Mouse (Mus musculus): ENCODE results near the gene Gtf2ird2.

The Gtf2ird2 gene

DNA sequence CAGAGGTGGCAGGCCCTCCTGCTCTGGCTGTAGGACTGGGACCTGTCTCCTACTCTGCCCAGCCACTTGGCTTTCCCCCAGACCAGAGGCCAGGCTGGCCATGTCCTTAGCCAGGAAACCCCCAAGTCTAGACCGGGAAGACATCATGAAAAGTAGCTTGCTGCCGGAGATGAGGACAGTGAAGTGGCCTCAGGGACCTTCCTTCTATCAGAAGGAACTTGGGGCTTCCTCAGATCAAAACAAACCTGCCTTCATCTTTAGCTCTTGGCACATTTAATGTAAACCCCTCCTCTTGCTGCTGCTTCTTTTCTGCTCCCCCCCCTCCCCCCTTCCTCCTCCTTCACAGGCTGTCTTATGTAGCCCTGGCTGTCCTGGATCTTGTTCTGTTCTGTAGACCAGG is 50.4 kb downstream of the Gtf2ird2 start:
- DNase-seq (ENCODE audit: low spot score in 2 of 2), result no peak

DNA sequence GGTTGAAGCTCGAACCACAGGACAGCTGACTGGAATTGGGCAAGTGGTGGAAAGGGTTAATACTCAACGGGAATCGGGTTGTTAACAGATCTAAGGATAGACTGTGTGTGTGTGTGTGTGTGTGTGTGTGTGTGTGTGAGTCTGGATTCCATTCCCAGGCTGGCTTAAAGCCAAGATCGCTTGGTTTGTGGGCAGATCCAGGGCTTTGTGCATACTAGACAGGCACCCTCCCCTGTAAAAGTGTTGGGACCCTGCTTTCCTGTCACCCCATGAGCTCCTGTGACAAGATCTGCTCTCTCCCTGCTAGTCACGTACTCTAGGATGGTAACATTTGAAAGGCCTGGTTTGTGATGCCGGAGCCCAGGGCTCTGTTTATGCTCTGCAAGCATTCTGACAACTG is 51.3 kb downstream of the Gtf2ird2 start:
- DNase-seq (ENCODE audit: low spot score in 2 of 2), result no peak

DNA sequence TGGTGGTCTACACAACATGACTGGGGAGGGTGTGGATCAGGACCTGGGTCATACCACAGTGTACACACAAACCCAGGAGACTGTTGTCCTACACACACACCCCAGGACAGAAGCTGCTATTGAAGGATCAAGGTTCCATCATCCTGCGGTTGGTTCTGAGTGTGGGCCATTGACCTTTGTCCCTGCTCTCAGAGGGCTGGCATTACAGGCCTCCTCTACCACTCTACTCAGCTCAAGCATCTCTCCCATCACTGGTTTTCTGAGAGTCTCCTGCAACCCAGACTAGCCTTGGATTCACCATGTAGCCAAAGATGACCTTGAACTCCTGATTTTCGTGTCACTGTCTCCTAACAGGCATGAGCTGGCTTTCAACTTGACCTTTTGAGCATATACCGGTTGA is 52.4 kb downstream of the Gtf2ird2 start:
- DNase-seq (ENCODE audit: low spot score in 2 of 2), result no peak

DNA sequence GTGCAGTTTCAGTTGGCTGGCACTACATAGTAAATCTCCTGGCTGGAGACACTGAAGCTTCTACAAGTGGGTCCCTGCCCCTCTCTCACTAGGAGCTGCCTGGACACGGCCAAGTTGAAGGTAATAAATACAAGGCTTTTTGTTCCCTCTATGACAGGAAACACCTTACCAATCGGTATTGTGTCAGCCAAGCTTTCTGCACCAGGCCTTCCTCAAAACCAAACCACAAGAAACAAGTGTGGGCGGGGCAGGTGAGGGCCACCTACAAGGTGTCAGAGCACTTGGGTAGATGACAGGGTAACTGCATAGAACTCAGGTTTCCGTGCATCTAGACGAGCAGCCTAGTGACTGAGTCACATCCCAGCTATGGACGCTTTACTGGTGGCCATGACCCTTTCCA is 53.0 kb downstream of the Gtf2ird2 start:
- peak; percentile 64 to 66 for DNase-seq (ENCODE audit: low spot score in 2 of 2)

DNA sequence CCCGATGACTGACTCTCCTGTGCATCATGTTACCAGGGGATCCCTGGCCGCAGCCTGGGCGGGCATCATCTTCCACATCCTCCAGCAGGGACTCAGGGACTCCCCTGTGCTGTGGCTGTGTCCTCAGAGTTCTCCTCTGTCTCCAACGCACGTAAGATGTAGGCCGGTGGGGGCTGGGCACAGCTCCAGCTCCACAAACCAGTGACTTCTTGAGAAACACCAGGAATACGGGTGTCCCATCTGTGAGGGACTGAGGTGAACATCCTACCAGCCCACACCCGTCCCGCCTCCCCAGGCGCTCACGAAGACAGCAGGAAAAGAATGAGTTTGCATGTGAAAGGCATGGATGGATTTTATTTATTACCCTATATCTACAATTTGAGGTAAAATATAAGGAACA is 53.7 kb downstream of the Gtf2ird2 start:
- DNase-seq (ENCODE audit: low spot score in 2 of 2), result no peak

DNA sequence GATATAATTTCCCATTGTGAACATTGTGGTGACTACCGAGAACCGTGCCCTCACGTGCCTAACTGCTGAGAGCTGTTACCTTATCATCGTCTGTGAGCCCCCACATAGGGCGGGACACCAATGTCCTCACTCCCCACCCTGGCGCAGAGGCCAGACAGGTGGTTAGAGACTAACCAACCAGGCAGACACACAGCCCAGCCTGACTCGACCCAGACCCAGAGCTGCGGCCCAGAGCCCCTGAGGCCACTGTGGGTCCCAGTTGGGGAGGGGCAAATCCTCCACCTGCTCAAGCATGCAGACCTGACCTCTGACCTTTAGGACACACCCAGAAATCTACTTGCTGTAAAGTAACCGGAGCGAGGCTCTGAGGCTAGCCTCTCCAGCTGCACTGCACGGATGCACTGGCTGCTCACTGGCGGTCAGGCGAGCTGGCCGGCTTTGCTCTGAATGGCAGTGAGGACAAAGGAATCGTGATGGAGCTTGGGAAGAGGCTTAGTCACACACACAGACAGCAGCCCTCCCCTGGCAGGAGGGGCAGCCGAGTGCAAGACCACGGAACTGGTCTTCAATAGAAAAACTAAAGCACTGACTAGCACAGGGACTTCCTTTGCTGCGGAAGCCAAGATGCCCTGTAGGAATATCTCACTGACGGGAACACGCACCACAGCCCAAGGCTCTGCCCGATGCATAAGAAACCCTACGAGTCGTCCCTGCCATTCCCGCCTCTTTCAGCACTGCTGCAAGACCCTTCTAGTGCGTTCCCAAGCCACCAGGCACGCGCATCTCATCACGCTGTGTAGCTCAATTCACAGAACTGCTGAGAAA is 54.3 kb downstream of the Gtf2ird2 start:
- DNase-seq (ENCODE audit: low spot score in 2 of 2), result no peak

DNA sequence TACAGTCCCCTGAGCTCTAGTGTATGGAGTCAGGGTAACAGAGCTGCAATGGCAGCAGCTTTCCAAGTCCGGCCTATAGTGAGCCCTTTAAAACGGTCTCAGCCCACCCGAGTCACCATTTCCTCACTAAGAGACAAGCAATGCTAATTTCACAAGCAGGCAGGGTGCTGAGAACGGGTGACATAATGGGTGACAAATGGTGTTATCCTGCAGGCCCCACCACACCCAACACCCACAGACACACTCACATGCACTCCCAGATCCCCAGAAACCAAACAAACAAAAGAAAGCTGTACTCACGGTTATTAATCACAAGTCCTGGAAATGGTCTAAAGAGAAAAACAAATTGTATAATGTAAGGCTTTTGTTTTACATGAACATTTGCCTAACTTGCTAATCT is 58.0 kb downstream of the Gtf2ird2 start:
- DNase-seq (ENCODE audit: low spot score in 2 of 2), result no peak

DNA sequence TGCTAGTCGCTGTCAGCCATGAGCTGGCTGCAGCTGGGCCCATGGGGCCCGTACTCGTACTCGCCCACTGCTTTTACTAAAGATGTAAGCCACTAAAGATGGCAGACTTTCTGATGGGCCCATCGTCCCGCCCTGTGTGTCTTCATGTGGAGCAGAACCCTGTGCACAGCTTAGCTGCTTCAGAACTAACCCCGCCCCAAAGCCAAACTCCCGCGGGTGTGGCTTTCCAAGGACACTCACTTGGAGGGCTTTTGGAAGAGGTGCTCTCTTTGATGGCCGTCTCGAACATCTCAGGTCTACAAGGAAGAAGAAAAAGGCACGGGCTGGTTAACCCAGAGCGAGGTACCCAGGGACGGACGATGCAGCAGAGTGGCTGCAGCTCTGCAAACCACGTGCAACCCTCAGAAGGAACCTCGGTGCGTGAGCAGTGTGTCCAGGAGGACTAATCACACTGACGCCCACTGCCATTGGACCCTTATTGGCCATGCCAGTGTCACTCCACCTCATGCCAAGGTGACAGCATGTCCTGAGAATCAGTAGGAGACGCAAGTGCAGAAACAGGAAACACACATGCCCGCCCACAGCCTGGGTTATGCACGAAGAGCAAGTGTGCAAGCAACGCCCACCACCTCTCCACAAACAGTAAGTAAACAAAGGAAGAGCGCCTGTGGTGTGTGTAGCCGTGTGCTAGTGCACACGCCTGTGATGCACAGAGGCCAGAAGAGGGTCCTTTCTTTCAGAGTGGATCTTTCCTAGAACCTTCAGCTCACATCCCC is 60.0 kb downstream of the Gtf2ird2 start:
- no peak for DNase-seq (ENCODE audit: low spot score in 2 of 2)

DNA sequence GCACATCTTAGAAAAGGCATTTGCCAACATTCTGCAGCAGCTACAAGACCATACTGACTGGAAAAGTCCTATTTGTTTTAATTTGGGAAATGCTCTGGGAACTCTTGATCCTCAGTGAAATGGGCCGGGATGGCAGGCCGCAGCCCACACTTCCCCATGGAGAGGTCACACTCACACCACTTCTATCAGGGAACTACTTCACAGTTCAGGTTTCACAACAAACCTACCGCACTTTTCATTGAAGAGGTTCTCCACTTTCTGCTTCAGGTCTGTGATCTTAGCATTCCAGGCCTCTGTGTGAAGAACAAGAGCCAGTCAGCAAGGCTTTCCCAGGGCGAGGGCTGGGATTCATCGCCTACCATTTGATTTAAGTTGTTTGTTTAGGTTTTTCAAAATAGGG is 61.1 kb downstream of the Gtf2ird2 start:
- DNase-seq (ENCODE audit: low spot score in 2 of 2), result no peak

DNA sequence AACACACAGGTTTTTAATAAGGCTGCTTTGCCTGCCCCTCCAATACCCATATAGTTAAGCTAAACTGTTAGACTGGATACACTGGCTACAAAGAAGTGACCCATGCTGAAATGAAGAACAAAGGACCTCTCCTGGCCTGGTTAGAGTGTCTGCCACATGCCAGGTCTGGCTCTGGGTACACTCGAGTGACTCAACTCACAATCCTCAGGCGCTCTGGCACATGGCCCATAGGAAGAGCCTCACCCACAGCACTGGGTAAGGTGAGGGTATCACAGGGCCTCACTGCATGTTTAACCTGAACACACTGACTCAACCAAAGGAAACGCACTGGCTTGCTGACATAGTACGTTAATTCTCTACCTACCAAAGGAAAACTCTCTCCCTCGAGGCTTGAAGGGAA is 62.3 kb downstream of the Gtf2ird2 start:
- DNase-seq (ENCODE audit: low spot score in 2 of 2), result no peak

DNA sequence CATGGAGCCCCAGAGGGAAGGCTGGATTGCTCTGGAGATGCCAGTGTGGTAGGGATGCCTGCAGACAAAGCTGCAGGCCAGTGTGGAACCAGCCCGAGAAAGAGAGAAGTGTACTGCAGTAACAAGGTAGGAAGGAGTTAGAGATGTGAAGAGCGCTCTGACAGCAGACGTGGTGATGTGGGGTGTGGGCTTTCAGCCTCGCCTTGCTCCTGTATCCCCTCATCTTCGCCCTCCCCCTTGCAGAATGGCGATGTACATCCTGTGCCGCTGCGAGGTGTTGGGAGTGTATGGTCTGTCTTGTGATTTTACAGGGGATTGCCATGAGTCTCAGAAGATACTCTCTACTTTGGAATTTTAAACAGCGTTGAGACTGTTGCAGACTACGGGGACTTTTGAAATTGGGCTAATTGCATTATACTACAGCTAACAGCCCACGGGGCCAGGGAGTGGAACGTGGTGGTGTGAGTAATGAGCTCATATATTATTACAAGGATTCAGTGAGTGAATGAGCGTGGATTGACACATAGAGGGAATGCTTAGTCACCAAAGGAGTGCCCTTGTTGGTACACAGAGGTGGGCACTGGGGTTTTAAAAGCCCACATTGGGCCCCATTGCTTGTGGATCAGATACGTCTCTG is 64.9 kb downstream of the Gtf2ird2 start:
- no peak for DNase-seq (ENCODE audit: low spot score in 2 of 2)

DNA sequence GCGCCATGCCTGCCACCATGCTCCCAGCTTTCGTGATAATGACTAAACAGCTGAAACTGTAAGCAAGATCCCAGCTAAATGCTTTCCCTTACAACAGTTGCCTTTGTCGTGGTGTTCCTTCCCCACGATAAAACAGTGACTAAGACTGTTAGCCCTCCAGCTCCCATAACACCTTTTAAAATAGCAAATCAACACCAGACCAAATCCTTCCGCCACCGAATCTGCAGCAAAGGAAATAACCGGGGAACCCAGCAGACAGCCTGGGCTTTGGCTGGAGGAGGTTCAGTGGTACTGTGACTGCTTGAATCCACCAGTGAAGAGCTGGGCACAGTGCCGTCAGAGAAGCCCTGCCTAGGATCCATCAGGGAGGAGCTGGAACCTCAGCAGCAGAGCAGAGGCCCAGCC is 65.4 kb downstream of the Gtf2ird2 start:
- DNase-seq (ENCODE audit: low spot score in 2 of 2), result no peak

DNA sequence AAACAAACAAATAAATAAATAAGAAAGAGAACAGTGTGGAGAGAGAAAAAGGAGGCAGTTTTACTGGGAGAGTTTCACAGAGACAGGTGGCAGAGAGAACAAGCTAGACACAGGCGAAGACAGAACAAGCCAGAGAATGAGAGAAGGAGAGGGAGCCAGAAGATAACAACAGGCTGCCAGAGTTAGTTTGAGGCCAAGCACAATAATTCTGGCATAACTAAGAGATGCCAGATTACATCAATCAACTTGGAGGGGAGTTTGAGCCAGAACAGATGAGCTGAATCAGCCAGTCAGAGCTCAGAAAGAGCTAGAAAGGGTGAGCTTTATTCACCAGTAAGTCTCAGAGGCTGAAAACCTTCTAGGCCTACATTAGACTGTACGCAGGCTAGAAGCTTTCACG is 66.8 kb downstream of the Gtf2ird2 start:
- no peak for DNase-seq (ENCODE audit: low spot score in 2 of 2)

DNA sequence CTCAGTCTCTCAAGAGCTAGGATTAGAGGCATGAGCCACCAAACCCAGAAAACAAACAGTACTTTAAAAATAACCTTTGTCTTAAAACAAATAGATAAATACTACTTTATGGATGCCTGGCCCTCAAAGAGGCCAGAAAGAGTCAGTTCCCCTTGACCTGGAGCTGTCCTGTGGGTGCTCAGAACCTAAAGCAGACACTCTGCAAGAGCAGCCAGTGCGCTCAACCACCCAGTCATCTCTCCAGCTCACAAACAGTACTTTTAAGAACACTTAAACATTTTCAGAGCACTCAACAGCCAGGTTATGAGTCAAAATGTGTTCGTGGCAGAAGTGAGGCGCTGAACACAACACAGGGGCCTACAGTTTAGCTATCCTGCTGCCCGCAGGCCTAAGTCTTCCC is 67.3 kb downstream of the Gtf2ird2 start:
- DNase-seq (ENCODE audit: low spot score in 2 of 2), result no peak

DNA sequence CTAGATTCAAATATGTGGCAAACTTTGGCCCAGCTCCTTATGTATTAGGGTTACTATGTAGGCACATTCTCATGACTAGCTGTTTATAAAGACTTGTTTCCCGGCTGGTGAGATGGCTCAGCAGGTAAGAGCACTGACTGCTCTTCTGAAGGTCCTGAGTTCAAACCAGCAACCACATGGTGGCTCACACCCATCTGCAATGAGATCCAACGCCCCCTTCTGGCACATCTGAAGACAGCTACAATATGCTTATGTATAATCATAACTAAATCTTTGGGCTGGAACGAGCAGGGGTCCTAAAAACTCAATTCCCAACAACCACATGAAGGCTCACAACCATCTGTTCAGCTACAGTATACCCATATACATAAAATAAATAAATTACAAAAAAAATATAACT is 70.0 kb downstream of the Gtf2ird2 start:
- no peak for DNase-seq (ENCODE audit: low spot score in 2 of 2)

DNA sequence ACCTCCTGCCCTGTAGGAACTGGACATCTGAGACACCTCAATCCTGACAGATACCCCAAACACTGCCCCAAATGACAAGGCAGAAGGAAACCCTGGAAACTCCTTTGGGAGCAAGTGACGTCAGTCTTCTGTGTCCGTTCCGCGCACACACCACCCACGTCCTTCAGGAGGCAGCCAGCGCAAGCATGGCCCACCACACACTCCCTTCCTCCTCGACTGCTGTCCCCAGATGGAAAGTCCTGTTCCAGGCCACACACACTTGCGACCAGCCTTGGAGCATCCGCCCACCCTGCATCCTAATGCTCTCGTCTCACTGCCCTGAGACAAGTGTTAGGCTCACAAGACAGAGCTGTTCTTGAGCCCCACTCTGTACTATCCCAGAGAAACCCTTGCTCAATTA is 71.5 kb downstream of the Gtf2ird2 start:
- DNase-seq (ENCODE audit: low spot score in 2 of 2), result no peak

DNA sequence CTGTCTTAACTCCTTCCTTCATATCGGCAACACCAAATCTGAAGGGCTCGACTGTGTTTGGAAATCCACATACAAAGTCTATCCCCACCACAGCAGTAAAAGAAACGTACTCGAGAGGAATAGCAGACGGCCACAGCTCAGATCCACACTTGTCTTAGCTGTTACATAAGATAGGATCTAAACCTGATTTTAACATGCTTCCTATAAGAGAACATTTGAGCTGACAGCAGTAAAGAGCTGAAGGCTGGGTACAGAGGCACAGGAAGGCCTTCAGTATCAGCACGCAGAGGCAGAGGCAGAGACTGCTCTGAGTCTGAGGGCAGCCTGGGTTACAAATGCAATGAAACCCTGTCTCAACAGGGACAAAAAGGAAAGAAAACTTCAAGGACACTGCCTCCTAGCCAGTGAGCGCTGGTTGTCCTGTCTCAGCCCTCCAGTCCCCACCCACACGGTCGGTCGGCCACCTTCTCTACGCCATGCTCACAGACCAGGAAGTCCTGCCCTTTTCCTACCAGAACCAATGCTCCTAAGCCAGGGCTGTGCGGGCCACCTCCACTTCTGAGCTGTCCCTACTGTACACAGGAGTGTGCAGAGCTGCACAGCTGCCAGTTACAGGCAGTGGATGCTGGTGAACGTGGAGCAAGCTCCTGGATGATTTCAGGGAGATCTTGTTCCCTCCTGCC is 73.7 kb downstream of the Gtf2ird2 start:
- no peak for DNase-seq (ENCODE audit: low spot score in 2 of 2)

DNA sequence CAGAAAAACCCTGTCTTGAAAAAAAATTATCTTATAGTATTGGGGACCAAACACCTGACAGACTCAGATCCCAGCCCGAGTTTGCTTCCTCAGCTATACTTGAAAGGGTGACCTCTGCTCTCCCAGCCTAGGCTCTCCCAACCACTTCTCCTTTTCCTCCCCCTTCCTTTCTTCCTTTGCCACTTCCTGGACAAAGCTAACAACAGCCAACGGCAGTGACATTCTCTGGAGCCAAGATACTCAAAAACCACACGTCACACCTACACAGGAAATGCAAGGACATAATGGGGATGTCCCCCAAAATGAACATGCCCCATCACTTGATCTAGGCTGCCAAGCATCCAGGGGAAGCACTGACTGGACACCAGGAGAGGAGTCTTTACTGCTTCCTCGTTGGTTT is 74.6 kb downstream of the Gtf2ird2 start:
- DNase-seq (ENCODE audit: low spot score in 2 of 2), result no peak

DNA sequence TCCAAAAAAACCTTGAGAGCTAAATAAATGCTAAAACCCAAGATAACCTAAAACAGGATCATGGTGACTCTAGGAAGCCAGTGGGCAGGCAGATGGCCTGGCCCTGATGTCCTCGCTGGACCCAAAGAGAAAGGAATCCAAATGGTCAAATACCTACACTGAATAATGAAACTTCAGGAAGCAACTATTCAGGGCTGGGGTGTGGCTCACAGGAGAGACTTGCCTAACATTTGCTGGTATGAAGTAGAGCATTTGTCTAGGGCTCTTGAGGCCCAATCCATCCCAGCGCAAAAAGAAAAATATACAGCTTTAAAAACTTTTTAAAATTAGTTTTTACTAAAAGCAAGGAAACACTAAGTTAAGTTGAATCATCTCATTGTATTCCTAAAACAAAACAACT is 75.1 kb downstream of the Gtf2ird2 start:
- no peak for DNase-seq (ENCODE audit: low spot score in 2 of 2)

DNA sequence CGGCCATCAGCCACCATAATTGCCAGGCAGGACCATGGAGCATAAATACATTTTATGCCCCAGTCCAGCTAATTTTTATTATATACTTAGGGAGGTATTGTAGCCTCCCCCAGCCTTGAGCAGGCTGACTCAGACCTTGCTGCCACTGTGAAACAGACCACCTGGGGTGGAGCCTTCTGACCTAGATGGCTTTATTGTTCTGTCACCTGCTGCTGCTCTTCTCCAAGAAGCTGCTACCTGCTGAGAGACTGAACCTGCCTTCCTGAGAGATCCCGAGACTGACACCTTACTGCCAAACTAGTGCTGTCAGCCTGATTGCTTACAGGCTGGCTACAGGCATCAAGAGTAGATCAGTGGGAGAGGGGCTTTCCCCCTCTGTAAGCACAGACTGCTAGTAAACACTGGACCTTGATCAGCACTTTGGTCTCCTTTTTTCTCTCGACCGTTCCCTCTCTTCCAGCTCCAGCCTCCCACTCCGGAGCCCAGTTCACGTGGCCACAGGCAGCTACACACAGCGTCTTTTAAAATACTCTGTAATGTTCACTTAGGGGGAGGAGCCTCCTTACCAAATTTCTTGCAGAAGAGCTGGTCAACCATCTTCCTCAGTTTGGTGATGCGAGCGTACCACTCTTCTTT is 76.3 kb downstream of the Gtf2ird2 start:
- no peak for DNase-seq (ENCODE audit: low spot score in 2 of 2)

DNA sequence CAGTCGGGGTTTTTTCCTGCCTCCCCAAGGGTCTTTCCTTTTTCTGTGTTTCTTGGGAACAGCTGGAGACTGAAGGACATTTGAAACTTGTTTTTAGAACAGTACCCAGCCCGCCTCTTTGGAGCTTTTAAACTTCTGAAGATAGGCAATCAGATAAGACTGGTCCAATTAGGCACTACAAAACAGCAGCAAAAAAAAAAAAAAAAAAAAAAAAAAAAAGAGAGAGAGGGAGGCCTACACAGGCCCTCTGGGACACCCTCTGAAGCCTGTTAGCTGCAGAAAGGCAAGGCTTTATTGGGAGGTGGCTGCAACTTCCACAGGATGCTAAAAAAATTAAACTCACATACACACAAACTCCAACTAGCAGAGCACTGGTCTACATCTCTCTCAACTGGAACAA is 82.1 kb downstream of the Gtf2ird2 start:
- no peak for DNase-seq (ENCODE audit: low spot score in 2 of 2)

DNA sequence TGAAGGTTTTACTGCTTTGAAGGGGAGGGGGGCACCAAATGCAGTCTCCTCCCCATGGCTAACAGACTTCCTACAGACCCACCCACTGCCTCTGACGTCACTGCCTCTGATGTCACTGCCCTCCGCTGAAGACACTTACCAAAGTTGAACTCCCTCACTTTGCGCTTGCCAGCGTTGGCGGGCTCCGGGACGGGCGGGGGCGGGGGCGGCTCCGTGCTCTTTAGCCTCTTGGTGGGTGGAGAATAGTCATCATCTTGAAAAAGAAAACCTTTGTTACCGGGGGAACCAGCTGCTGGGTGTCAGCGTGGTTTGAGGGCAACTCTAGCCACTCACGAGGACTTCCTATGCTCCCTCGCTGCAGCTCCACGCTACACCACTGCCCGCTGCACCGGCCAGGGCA is 82.6 kb downstream of the Gtf2ird2 start:
- DNase-seq (ENCODE audit: low spot score in 2 of 2), result peak; percentile 51 to 64
